Mouse (Mus musculus) retina, embryonic 14.5 days (tissue): ENCODE measurements around the gene Taldo1.
"Not testable (repeated sequence)": the region's sequence is repeated elsewhere in the genome, so short reads cannot be mapped to it uniquely, and the experiment has no call there.

Experiments
- DNase-seq: peaks from one replicate; pipeline ENCODE4 v3.0.0-alpha.2; 2015; ENCODE audit warnings: low spot score

The Taldo1 gene

DNA sequence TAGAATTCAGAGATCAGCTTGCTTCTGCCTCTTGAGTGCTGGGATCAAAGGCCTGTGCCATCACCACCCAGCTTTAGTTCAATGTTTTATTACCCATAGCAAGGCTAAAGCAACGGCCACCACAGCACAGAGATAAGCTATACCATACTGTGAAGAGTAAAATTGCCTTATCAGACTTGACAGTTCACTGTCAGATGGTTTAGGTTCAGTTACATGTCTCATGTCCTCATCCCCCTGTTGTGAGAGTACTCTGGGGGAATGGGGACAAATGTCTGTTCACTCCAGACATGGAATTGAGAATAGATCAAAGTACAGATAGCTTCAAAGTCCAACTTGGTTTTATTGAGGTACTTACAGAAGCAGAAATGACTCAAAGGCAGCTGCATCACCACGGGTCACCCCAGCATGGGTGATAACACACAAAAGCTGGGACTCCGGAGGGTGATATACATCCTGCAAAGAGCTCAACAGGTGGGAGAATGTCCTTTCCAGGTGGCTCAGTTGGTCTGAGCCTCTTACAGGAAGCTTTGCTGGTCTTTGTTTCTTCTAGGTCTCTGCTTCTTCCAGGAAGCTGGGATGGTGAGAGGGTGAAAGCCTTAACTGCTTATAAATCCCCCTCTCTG lies 3.4 kb upstream of the Taldo1 start:
- DNase-seq, result no peak

DNA sequence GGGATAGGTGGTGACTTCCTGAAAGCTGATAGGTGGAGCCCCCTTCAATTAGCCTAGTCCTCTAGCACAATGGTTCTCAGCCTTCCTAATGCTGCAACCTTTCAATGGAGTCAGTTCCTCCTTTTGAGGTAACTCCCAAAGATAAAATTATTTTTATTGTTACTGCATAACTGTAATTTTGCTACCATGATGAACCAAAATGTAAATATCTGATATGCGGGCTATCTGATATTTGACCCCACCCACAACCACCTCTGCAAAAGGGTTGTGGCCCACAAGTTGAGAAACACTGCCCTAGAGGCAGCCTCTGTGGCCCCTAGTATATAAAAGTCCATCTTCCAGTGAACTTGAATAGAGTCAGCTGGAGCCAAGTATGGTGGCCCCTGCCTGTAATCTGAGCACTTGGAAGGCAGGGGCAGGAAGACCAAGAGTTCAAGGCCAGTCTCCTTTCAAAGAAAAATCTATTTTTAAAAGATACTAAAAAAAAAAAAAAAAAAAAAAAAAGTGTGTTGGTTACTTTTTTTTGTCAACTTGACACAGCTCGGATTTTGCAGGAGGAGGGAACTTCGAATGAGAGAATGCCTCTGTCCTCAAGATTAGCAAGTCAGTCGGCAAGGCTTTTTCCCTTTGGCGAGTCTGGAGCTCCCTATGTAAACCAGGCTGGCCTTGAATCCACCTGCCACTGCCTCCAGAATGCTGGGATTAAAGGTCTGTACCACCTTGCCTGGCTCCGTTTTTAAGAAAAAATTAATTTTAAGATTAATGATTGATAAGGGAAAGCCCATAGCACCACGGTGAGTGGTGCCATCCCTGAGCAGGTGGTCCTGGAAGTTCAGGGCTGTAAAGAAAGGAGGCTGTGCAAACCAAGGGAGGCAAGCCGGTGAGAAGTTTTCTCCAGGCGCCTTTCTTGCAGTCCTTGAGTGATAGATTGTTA lies 1.4 kb upstream of the Taldo1 start:
- DNase-seq, result no peak

GRCm38 (mm10) chr7:141392552-141393222 lies 688 bp downstream of the Taldo1 start:
- peak; percentile 10 for DNase-seq

- no peak for DNase-seq
These were observed 2.2 kb downstream of the Taldo1 start for GRCm38 (mm10) chr7:141394158-141394557.

- DNase-seq, result peak; percentile 79
These were observed 2.8 kb downstream of the Taldo1 start for GRCm38 (mm10) chr7:141394771-141395170.

DNA sequence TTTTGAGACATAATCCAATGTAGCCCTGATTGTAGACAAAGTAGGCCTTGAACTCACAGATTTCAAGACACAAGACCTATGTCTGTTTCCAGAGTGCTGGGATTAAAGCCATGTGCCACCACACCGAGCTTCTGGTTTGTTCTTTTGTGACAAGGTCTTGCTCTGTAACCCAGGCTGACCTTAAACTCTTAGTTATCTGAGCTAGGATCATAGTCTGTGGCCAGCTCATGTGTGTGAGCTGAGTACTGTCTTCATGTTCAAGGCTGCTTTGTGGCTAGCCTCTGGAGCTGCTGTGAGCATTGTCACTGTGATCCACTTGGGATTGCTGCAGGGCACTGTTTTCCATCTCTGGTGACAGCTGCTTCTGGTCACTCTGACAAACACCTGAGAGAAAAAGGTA lies 3.3 kb downstream of the Taldo1 start:
- DNase-seq, result no peak

DNA sequence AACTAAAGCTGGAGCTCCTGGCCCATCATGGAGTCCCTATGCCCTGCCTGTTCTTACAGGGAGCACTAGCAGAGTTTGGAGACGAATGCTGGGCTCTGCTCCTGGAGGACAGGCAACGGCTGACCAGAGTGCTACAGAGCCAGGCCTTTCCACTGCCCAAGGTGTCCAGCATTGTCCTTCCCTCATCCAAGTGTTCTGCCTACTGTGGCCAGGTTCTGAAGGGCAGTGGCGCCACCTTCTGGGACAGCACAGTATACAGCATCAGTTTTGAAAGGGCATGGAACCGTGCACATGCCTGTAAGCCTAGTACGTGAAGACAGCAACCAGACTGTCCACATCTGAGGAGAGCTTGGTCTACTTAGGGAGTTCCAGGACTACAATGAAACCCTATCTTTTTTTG lies 11.3 kb downstream of the Taldo1 start:
- DNase-seq, result peak; percentile 78

- DNase-seq, result no peak
These were observed 13.5 kb downstream of the Taldo1 start for GRCm38 (mm10) chr7:141405466-141405865.

DNA sequence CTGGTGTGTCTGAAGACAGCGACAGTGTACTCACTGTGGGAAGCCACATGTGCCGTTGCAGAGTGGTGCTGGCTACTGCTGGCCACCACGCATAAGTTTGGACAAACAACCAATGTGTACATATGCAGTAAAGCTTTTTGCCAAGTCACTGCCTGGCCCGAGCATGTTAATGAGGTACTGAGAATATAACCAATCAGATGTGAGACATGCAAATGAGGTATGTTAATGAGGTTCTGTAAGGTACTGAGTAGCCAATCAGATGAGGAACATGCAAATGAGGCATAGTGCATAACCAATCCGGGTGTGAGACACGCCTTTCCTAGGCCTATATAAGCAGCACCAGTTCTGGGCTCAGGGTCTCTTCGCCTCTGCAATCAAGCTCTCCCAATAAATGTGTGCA lies 15.7 kb downstream of the Taldo1 start:
- not testable (repeated sequence) for DNase-seq

- DNase-seq, result peak; percentile 95
These were observed 16.8 kb downstream of the Taldo1 start for GRCm38 (mm10) chr7:141408833-141409232.

DNA sequence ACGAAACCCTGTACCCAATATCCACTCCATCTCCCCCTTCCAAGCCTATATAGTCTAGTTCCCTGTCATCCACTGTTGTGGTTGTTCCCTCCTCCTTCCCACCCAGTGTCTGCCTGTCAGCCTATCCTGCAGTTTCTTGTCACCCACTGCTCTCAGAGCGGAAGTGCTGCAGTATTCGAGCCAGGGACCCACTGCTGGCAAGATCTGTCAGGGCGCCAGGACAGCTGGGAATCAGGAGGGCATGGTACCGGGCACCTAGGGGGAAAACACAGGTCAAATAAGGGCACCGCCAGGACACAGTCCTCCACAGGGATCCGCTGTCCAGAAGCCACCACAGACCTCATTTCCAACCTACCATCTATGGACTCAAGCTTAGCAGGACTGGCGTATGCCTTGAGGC lies 18.6 kb downstream of the Taldo1 start:
- no peak for DNase-seq

DNA sequence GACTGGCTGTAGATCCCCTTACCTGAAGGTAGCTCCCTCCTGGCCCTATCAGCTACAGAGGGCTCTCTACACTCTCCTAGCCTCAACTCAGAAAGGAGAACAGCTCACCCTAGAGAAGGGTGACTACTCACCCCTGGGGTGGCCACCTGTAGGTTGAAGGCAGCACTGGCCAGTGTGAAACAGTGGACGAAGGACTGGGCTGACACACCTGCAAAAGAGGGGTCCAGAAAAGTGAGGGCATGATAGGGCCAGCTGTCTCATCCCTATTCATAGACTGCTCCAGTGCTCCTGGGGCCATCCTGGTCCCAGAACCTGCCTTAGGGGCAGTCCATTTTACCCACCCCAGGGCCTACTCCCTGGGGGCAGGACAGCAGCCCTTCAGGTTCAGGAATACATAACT lies 19.7 kb downstream of the Taldo1 start:
- no peak for DNase-seq

DNA sequence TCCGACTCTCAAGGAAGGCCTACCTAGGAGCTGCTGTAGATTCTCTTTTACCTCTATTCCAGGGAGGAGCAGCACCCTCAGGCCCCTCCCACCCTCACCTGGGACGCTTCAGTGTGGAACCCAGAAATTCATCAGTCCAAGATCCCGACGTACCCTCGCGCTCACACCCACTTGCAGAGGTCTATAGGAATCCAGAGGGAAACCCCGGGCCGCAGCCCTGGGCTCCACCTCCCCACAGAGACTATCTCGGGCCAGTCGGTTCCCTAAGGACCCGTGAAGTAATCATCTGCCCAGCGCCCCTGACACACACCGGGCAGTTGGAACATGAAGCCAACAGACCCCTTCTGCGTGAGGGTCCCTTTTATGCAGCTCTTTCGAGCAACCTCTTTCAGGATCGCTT lies 21.3 kb downstream of the Taldo1 start:
- no peak for DNase-seq

DNA sequence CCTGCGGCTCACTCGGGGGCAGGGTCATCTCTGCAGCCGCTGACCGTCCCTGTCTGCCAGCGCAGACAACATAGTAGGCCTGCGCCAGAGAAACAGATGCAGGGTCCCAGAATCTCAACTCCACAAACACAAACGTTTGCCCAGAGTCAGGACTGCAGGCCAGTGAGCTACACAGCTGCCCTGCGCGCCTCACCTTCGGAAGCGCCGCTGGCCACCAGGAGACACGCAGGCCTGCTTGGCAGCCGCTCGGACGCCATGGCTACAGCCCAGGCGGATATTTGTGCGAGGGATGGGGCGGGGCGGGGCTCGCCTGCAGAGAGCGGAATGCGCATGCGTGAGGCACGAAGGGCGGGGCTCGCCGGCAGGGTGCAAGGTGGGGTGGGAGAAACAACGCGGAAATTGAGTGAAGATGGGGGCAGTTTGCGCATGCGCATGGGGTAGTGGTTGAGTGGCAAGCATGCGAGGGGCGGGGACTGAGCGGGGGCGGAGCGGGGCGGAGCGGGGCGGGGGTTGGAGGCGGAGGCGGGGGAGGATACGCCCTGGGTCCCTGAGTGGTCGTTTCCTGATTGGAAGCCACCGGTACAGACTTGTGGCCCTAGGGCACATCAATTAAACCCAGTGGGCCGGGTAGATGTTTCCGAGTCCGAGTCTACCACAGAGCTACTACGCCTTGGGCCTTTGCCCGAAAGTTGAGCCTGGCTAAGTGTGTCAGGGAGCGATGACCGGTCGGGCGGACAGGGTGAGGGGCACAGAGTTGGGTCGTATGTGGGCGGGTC lies 22.0 kb downstream of the Taldo1 start, which contains the start of gene Gatd1:
TSS of gene Gatd1 (minus strand) at position 328 of the 776 bp plus-strand sequence.
- peak; percentile 100 for DNase-seq

DNA sequence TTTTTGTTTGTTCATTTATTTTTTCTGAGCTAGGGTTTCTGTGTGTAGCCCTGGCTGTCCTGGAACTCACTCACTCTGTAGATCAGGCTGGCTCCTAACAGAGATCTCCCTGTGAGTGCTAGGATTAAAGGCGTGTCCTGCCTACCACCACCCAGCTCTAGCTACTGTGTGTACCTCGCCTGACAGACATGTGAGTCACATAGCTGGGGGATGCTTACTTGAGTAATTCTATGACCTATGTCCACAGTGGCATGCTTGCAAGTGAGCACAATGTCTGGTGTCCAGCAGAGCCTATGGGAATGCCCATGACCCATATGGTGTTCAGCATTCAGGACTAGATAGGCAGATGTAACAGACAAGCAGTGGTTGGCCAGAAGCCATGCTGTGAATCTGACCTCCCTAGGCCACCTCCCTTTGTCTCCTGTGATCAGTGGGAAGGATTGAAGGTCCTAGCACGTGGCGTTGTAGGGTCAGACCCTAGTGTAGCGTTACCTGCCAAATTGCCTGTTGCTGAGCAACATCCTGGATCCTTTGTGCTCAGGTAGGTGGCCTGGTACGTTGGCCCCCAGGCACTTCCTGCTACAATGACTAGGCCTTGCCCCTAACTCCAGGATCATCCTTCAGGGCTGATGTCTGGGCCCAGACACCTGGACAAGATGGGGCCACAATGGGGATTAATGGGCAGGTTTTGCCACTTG lies 24.3 kb downstream of the Taldo1 start:
- no peak for DNase-seq

DNA sequence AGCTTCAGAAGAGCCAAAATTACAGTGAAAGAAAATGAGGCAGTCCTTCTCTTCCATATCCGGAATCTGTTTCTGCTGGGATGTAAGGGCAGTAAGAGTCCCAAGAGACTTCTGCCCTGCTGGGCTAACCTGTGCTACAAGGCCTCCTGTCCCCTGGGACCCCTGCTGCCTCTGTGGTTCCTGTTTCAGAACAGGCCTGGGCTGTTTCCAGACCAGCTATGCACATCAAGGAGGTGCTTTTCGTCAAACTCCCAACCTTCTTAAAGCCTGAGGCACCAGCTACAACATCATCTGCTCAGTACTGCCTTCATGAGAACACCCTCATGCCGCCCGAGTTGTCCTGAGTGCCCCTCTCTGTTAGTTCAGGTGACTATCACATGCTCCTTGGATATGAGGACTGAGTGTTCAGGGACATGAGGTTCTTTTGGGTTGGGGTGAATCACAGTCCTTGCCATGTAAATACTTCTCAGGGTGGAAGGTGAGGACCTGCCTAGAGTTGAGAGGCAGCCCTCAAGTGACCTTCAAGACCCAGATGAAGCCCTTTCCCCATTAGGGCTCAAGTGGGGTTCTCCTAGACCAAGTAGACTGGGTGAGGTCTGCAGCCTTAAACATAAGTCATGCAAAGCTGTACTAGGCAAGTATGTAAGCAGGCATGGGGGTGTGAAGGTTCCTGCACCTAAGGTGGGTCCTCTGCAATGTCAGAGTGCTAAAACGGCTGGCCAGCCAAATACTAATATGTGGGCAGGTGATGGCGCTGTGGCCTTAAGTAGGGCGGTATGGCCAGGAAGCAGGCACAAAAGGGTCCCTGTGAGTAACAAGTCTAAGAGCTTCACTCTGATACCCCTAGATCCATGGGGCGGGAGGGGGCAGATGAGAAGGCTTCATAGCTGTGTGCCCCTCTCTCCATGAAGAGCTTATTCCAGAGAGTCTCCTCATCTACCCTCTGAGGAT lies 26.0 kb downstream of the Taldo1 start:
- DNase-seq, result no peak

DNA sequence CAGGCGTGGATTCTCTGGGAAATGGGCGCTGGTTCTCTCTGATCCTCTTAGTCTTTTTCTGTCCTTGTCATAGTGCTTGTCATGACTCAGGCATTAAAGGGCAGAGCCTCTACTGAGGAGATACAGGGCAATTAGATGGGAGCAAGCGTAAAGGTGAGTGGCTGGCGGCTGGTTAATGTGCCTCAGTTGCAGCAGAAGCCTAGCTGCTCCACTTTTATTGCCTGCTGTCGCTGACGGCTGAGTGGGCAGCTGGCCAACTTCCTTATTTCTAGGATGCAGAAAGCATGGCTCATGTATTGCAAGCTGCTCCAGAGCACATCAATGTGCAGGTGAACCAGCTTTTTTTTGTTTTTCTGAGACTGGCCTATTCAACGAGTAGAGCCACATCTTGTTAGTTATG lies 27.0 kb downstream of the Taldo1 start:
- no peak for DNase-seq

GRCm38 (mm10) chr7:141420030-141420702 lies 28.2 kb downstream of the Taldo1 start:
- DNase-seq, result no peak

GRCm38 (mm10) chr7:141423811-141424210 lies 31.8 kb downstream of the Taldo1 start:
- DNase-seq, result no peak
